Mouse (Mus musculus): ENCODE measurements around the gene Sumf2. TPM values are rescaled to one million over a fixed set of nuclear protein-coding genes. Genes with fewer than 3 reads are reported as not detected.

Gene Sumf2
- total and polyA plus RNA-seq, 3 experiments = 32.9 to 35.8 TPM; not detected in 1

DNA sequence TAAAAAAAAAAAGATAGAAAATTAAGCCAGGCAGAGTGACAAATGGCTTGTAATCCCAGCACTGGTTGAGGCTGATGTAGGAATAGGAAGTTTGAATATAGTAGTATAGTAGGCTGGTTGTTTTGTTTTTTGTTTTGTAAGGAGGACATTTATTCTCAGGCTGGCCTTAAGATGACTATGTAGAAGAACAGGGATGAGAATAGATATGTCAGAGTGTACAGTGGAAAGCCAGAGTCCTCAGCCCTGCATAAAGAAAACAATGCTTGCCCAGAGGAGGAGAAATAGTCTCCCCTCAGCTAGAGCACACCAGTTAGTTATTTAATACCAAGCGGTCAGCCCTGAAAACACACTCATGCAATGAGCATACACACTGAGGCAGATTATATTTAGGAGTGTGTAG, 51.7 kb downstream of the Sumf2 start, which contains the start of gene Phkg1:
Gene Phkg1, minus strand, starts transcription at position 101 of the 400 bp plus-strand sequence.
- Histone ChIP-seq H3K27me3 (ENCODE audit: control insufficient read depth in 1 of 2, insufficient read depth in 2 of 2, low read length in 2 of 2) (no peaks in the 10 kb centered on the region), H3K9me3 (replicated peaks; ENCODE audit: insufficient read depth, low read length) (no peaks in the 10 kb centered on the region)

DNA sequence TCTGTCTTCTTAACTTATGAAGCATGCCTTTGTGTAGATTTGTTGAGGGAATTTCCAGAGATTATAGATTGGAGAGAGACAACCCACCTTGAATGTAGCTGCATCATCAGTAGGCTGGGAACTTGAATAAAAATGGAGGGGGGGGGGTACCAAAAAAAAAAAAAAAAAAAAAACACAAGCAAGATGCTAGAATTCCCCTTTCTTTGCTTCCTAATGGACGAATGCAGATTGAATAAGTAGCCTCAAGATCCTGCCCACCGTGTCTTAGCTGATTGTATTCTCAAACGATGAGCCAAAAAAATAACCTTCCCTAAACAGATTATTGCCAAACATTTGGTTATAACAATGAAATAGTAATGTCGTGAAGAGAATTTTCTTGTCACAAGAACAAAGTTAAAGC, 61.0 kb downstream of the Sumf2 start:
- peak; percentile 76 for TF ChIP-seq ZNF384 (IDR thresholded peaks at IDR 0.05; ENCODE audit: low read depth, low read length)
- TF ChIP-seq NRF1 (IDR thresholded peaks at IDR 0.05; ENCODE audit: insufficient read depth, low read depth, low read length, poor library complexity, severe bottlenecking) = no peak
- TF ChIP-seq POLR2AphosphoS2 (IDR thresholded peaks at IDR 0.05; ENCODE audit: low read length) = no peak
- no peak for TF ChIP-seq ELF1 (IDR thresholded peaks at IDR 0.05; ENCODE audit: low read depth, low read length)
- no peak for TF ChIP-seq MAX (IDR thresholded peaks at IDR 0.05; ENCODE audit: low read length)
- TF ChIP-seq EP300 (IDR thresholded peaks at IDR 0.05; ENCODE audit: low read depth in 1 of 2, low read length in 2 of 2) = no peak
- TF ChIP-seq CHD2 (IDR thresholded peaks at IDR 0.05; ENCODE audit: low read length) = no peak
- TF ChIP-seq POLR2AphosphoS5 (IDR thresholded peaks at IDR 0.05; ENCODE audit: borderline replicate concordance, low read depth, low read length) = no peak
- H3K27me3 ChIP-seq (ENCODE audit: control insufficient read depth in 1 of 2, insufficient read depth in 2 of 2, low read length in 2 of 2) = no peaks in the 10 kb centered on the region
- peak overlapping the region; percentile 49 for H3K9ac ChIP-seq (ENCODE audit: control insufficient read depth, low read depth, low read length, poor library complexity, severe bottlenecking)
- H3K4me3 ChIP-seq (ENCODE audit: control insufficient read depth in 1 of 2, insufficient read depth in 1 of 2, low read depth in 2 of 2, low read length in 2 of 2) = peak overlapping the region; percentile 78 to 89
- H3K36me3 ChIP-seq (ENCODE audit: control insufficient read depth in 1 of 2, insufficient read depth in 2 of 2, low read length in 2 of 2) = peaks cover 0 to 12% of the 10 kb centered on the region in 2 experiments; a peak in 2 of 4 replicates
- no peaks in the 10 kb centered on the region for H3K9me3 ChIP-seq (replicated peaks; ENCODE audit: insufficient read depth, low read length)
- no peak for DNase-seq (ENCODE audit: low read depth, low spot score)
- H3K79me2 ChIP-seq (ENCODE audit: control insufficient read depth, insufficient read depth, low read length, poor library complexity) = peaks cover 3% of the 10 kb centered on the region; the same call in 1 of the 2 replicates
- peaks cover 0 to 9% of the 10 kb centered on the region in 2 experiments; a peak in 3 of 4 replicates for H3K4me1 ChIP-seq (ENCODE audit: control insufficient read depth in 1 of 2, insufficient read depth in 2 of 2, low read length in 2 of 2)
- no peak overlapping the region for H3K27ac ChIP-seq (ENCODE audit: control insufficient read depth, low read depth, low read length)

More for the DNA sequence above, 51.7 kb downstream of the Sumf2 start, which contains the start of gene Phkg1:
- Histone ChIP-seq H3K36me3 (ENCODE audit: control insufficient read depth in 1 of 2, insufficient read depth in 2 of 2, low read length in 2 of 2) (peaks cover 0 to 9% of the 10 kb centered on the region in 2 experiments; a peak in 2 of 4 replicates), H3K4me3 (ENCODE audit: control insufficient read depth in 1 of 2, insufficient read depth in 1 of 2, low read depth in 2 of 2, low read length in 2 of 2) (no peak within 1 kb of the TSS), H3K9ac (ENCODE audit: control insufficient read depth, low read depth, low read length, poor library complexity, severe bottlenecking) (no peak within 1 kb of the TSS), H3K4me1 (ENCODE audit: control insufficient read depth in 1 of 2, insufficient read depth in 2 of 2, low read length in 2 of 2) (peaks cover 0 to 5% of the 10 kb centered on the region in 2 experiments; a peak in 1 of 4 replicates), H3K79me2 (ENCODE audit: control insufficient read depth, insufficient read depth, low read length, poor library complexity) (no peaks in the 10 kb centered on the region), H3K27ac (ENCODE audit: control insufficient read depth, low read depth, low read length) (no peak within 1 kb of the TSS)
- TF ChIP-seq ETS1 (IDR thresholded peaks at IDR 0.05; ENCODE audit: low read depth, low read length) = no peak
- no peak for TF ChIP-seq BHLHE40 (IDR thresholded peaks at IDR 0.05; ENCODE audit: borderline replicate concordance, low read depth, low read length)
- TF ChIP-seq GATA1 (IDR thresholded peaks at IDR 0.05; ENCODE audit: low read depth, low read length) = no peak
- no peak for TF ChIP-seq SMC3 (IDR thresholded peaks at IDR 0.05; ENCODE audit: low read depth, low read length)
- no peak for TF ChIP-seq MAFK (IDR thresholded peaks at IDR 0.05; ENCODE audit: borderline replicate concordance, low read depth, low read length)
- TF ChIP-seq EP300 (IDR thresholded peaks at IDR 0.05; ENCODE audit: low read depth in 1 of 2, low read length in 2 of 2) = no peak
- TF ChIP-seq SIN3A (IDR thresholded peaks at IDR 0.05; ENCODE audit: low read length) = no peak
- TF ChIP-seq USF1 (IDR thresholded peaks at IDR 0.05; ENCODE audit: low read depth, low read length) = no peak
- no peak for TF ChIP-seq TAL1 (IDR thresholded peaks at IDR 0.05; ENCODE audit: low read length)
- no peak for DNase-seq (ENCODE audit: low read depth, low spot score)
